Mouse (Mus musculus): Measurements from ENCODE around the gene Limch1. TPM values are rescaled to one million over a fixed set of nuclear protein-coding genes. Genes with fewer than 3 reads are reported as not detected.

Gene Limch1
- polyA plus RNA-seq, 1 experiment from 2014 or later = 12.7 TPM

GRCm38 (mm10) chr5:66888061-66888460, 142.4 kb downstream of the Limch1 start:
- Histone ChIP-seq H3K36me3 (ENCODE audit: control insufficient read depth, insufficient read depth, low read length) (no peaks in the 10 kb centered on the region), H3K4me2 (replicated peaks; ENCODE audit: low read depth, low read length) (no peak overlapping the region), H3K27me3 (ENCODE audit: control insufficient read depth, insufficient read depth, low read length) (no peaks in the 10 kb centered on the region), H3K4me1 (ENCODE audit: control insufficient read depth, insufficient read depth, low read length) (no peaks in the 10 kb centered on the region), H3K4me3 (ENCODE audit: low read depth, low read length) (no peak overlapping the region), H3K9ac (replicated peaks; ENCODE audit: low read depth, low read length) (no peak overlapping the region), H3K27ac (ENCODE audit: low read length) (no peak overlapping the region), H3K9me3 (ENCODE audit: control insufficient read depth, low read depth, low read length) (no peaks in the 10 kb centered on the region)
- no peak for ATAC-seq (ENCODE audit: insufficient number of reproducible peaks, insufficient read depth, low FRiP score, low read depth)
- 83% methylated on average over 5 of the region's 5 CpGs for WGBS

GRCm38 (mm10) chr5:66889337-66889736, 143.7 kb downstream of the Limch1 start:
- Histone ChIP-seq H3K36me3 (ENCODE audit: control insufficient read depth, insufficient read depth, low read length) (no peaks in the 10 kb centered on the region), H3K4me1 (ENCODE audit: control insufficient read depth, insufficient read depth, low read length) (no peaks in the 10 kb centered on the region), H3K9me3 (ENCODE audit: control insufficient read depth, low read depth, low read length) (no peaks in the 10 kb centered on the region), H3K27ac (ENCODE audit: low read length) (no peak overlapping the region), H3K27me3 (ENCODE audit: control insufficient read depth, insufficient read depth, low read length) (no peaks in the 10 kb centered on the region), H3K9ac (replicated peaks; ENCODE audit: low read depth, low read length) (no peak overlapping the region), H3K4me3 (ENCODE audit: low read depth, low read length) (no peak overlapping the region), H3K4me2 (replicated peaks; ENCODE audit: low read depth, low read length) (no peak overlapping the region)
- ATAC-seq (ENCODE audit: insufficient number of reproducible peaks, insufficient read depth, low FRiP score, low read depth) = no peak
- WGBS = 89% methylated on average over 11 of the region's 11 CpGs

DNA sequence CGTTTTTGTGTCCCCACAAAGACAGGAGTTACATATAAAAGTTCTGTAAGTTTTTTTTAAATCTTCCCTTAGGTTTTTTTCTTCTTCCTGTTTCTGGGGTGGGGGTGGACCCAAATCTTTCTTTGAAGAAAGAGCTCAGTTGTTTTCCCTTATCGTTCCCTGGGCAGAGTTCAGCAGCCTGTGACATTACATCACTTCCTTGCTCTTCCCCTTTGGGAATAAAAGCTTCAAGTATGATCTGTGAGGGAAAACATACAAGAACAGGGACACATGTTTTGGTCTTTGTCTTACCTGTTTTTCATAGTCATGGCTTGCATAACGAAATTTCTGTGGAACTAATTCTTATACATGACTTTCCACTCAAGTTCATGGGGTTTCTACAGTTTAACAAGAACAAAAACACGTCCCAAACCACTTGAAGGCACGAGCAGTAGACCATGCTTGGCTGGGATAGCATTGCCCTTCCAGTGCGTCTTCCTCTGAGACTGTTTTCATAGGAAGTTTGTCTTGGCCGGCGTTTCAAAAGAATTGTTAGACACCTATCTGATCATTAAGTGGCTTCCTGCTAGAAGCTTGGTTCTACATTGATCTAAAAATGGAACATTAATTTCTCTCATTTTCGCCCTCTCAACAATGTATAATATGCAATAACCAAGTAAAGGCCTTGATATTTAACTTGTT, 150.0 kb downstream of the Limch1 start:
- H3K4me1 ChIP-seq (ENCODE audit: control insufficient read depth, insufficient read depth, low read length) = no peaks in the 10 kb centered on the region
- no peaks in the 10 kb centered on the region for H3K27me3 ChIP-seq (ENCODE audit: control insufficient read depth, insufficient read depth, low read length)
- ATAC-seq (ENCODE audit: insufficient number of reproducible peaks, insufficient read depth, low FRiP score, low read depth) = no peak
- WGBS = 82% methylated on average over 9 of the region's 9 CpGs
- H3K4me3 ChIP-seq (ENCODE audit: low read depth, low read length) = no peak overlapping the region
- H3K4me2 ChIP-seq (replicated peaks; ENCODE audit: low read depth, low read length) = no peak overlapping the region
- H3K9me3 ChIP-seq (ENCODE audit: control insufficient read depth, low read depth, low read length) = no peaks in the 10 kb centered on the region
- no peak overlapping the region for H3K27ac ChIP-seq (ENCODE audit: low read length)
- H3K9ac ChIP-seq (replicated peaks; ENCODE audit: low read depth, low read length) = no peak overlapping the region
- no peaks in the 10 kb centered on the region for H3K36me3 ChIP-seq (ENCODE audit: control insufficient read depth, insufficient read depth, low read length)

DNA sequence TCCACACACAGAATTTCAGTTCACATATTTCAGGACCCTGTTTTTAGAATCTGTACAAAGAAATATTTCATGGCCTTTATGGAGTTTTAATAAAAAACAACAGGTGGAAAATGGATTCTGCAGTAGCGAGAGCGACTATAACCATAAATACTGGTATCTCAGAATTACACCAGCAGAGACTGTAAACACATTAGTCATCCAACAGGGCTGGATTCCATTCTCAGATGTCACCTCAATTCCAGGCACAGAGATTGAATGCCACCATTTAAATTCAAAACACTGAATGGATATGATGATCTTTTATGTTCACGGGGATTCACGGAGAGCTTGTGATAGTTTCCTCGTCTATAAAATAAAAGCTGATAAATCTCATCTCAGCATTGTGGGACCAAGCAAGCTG, 152.0 kb downstream of the Limch1 start:
- ATAC-seq (ENCODE audit: insufficient number of reproducible peaks, insufficient read depth, low FRiP score, low read depth) = no peak
- WGBS = 69% methylated on average over 5 of the region's 5 CpGs
- Histone ChIP-seq H3K4me2 (replicated peaks; ENCODE audit: low read depth, low read length) (no peak overlapping the region), H3K4me3 (ENCODE audit: low read depth, low read length) (no peak overlapping the region), H3K4me1 (ENCODE audit: control insufficient read depth, insufficient read depth, low read length) (no peaks in the 10 kb centered on the region), H3K9ac (replicated peaks; ENCODE audit: low read depth, low read length) (no peak overlapping the region), H3K27me3 (ENCODE audit: control insufficient read depth, insufficient read depth, low read length) (no peaks in the 10 kb centered on the region), H3K27ac (ENCODE audit: low read length) (no peak overlapping the region), H3K36me3 (ENCODE audit: control insufficient read depth, insufficient read depth, low read length) (no peaks in the 10 kb centered on the region), H3K9me3 (ENCODE audit: control insufficient read depth, low read depth, low read length) (no peaks in the 10 kb centered on the region)

GRCm38 (mm10) chr5:66898252-66898651, 152.6 kb downstream of the Limch1 start:
- no peaks in the 10 kb centered on the region for H3K9me3 ChIP-seq (ENCODE audit: control insufficient read depth, low read depth, low read length)
- no peak overlapping the region for H3K27ac ChIP-seq (ENCODE audit: low read length)
- H3K4me2 ChIP-seq (replicated peaks; ENCODE audit: low read depth, low read length) = no peak overlapping the region
- H3K36me3 ChIP-seq (ENCODE audit: control insufficient read depth, insufficient read depth, low read length) = no peaks in the 10 kb centered on the region
- 56% methylated on average over 1 of the region's 1 CpGs for WGBS
- H3K9ac ChIP-seq (replicated peaks; ENCODE audit: low read depth, low read length) = no peak overlapping the region
- ATAC-seq (ENCODE audit: insufficient number of reproducible peaks, insufficient read depth, low FRiP score, low read depth) = no peak
- no peaks in the 10 kb centered on the region for H3K4me1 ChIP-seq (ENCODE audit: control insufficient read depth, insufficient read depth, low read length)
- no peaks in the 10 kb centered on the region for H3K27me3 ChIP-seq (ENCODE audit: control insufficient read depth, insufficient read depth, low read length)
- no peak overlapping the region for H3K4me3 ChIP-seq (ENCODE audit: low read depth, low read length)

GRCm38 (mm10) chr5:66898811-66899430, 153.3 kb downstream of the Limch1 start:
- H3K4me3 ChIP-seq (ENCODE audit: low read depth, low read length) = no peak overlapping the region
- H3K36me3 ChIP-seq (ENCODE audit: control insufficient read depth, insufficient read depth, low read length) = no peaks in the 10 kb centered on the region
- no peaks in the 10 kb centered on the region for H3K4me1 ChIP-seq (ENCODE audit: control insufficient read depth, insufficient read depth, low read length)
- 78% methylated on average over 9 of the region's 9 CpGs for WGBS
- no peak overlapping the region for H3K27ac ChIP-seq (ENCODE audit: low read length)
- no peak for ATAC-seq (ENCODE audit: insufficient number of reproducible peaks, insufficient read depth, low FRiP score, low read depth)
- H3K9me3 ChIP-seq (ENCODE audit: control insufficient read depth, low read depth, low read length) = no peaks in the 10 kb centered on the region
- H3K27me3 ChIP-seq (ENCODE audit: control insufficient read depth, insufficient read depth, low read length) = no peaks in the 10 kb centered on the region
- no peak overlapping the region for H3K9ac ChIP-seq (replicated peaks; ENCODE audit: low read depth, low read length)
- no peak overlapping the region for H3K4me2 ChIP-seq (replicated peaks; ENCODE audit: low read depth, low read length)

DNA sequence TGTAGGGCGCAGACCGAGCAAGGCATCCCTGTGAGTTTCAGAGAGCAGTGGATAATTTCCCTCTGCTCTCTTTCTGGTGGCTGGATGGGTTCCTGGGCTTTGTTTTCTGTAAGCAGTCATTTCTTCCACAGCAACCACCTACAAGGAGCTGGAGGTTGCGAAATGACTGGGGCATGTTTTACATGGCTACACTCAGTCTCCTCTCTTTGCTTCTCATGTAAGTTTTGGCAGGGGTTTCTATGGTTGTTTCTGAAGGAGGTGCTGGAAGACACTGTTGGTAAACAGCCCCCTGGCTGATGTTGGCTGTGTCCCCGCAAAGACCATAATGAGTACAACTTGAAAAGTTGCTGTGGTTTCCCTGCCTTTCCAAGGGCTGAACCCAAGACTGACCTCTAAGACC, 155.5 kb downstream of the Limch1 start:
- no peak overlapping the region for H3K27ac ChIP-seq (ENCODE audit: low read length)
- no peak for ATAC-seq (ENCODE audit: insufficient number of reproducible peaks, insufficient read depth, low FRiP score, low read depth)

DNA sequence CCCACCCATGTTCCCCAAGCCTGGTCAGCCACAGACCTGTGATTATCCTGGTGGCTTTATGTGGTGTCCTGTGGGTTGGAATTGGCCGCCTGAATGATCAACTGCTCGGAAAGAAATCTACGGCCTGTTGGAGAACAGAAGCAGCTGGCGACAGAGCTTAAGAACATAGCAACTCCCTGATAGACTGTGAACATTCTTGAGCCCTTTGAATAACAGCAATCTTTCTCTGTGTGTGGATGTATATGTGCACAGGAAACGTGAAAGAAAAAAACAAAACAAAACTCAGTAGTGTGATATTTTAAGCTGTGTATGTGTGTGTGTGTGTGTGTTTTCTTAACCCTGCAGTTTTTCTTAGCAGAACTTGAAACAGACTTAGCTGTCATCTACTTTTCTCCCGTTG, 159.2 kb downstream of the Limch1 start:
- Histone ChIP-seq H3K9ac (replicated peaks; ENCODE audit: low read depth, low read length) (no peak overlapping the region), H3K36me3 (ENCODE audit: control insufficient read depth, insufficient read depth, low read length) (no peaks in the 10 kb centered on the region), H3K27ac (ENCODE audit: low read length) (no peak overlapping the region), H3K4me2 (replicated peaks; ENCODE audit: low read depth, low read length) (no peak overlapping the region), H3K9me3 (ENCODE audit: control insufficient read depth, low read depth, low read length) (no peaks in the 10 kb centered on the region), H3K4me1 (ENCODE audit: control insufficient read depth, insufficient read depth, low read length) (no peaks in the 10 kb centered on the region), H3K4me3 (ENCODE audit: low read depth, low read length) (no peak overlapping the region), H3K27me3 (ENCODE audit: control insufficient read depth, insufficient read depth, low read length) (no peaks in the 10 kb centered on the region)
- WGBS = 68% methylated on average over 6 of the region's 6 CpGs
- ATAC-seq (ENCODE audit: insufficient number of reproducible peaks, insufficient read depth, low FRiP score, low read depth) = no peak

More for the DNA sequence above, 155.5 kb downstream of the Limch1 start:
- no peak overlapping the region for H3K9ac ChIP-seq (replicated peaks; ENCODE audit: low read depth, low read length)
- H3K36me3 ChIP-seq (ENCODE audit: control insufficient read depth, insufficient read depth, low read length) = no peaks in the 10 kb centered on the region
- no peaks in the 10 kb centered on the region for H3K9me3 ChIP-seq (ENCODE audit: control insufficient read depth, low read depth, low read length)
- H3K4me1 ChIP-seq (ENCODE audit: control insufficient read depth, insufficient read depth, low read length) = no peaks in the 10 kb centered on the region
- H3K4me3 ChIP-seq (ENCODE audit: low read depth, low read length) = no peak overlapping the region
- no peak overlapping the region for H3K4me2 ChIP-seq (replicated peaks; ENCODE audit: low read depth, low read length)
- WGBS = 95% methylated on average over 4 of the region's 4 CpGs
- H3K27me3 ChIP-seq (ENCODE audit: control insufficient read depth, insufficient read depth, low read length) = no peaks in the 10 kb centered on the region

DNA sequence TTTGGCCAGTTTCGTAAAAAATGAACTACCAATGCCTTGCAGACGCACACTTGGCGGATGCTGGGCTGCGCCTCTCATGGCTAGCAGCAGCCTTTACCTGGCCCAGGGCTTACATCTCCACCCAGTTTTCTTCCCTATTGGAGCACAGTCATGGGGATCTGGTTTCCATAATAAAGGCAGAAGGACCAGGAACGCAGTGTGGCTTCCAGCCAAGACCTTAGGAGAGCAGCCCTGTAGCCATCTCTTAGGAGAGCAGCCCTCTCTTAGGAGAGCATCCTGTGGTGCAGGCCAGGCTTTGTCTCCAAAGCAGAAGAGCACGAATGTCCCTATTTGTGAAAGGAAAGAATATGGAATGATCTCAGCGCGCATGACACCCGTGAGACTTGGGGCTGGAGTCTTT, 163.3 kb downstream of the Limch1 start:
- Histone ChIP-seq H3K27me3 (ENCODE audit: control insufficient read depth, insufficient read depth, low read length) (no peaks in the 10 kb centered on the region), H3K36me3 (ENCODE audit: control insufficient read depth, insufficient read depth, low read length) (no peaks in the 10 kb centered on the region), H3K4me1 (ENCODE audit: control insufficient read depth, insufficient read depth, low read length) (no peaks in the 10 kb centered on the region), H3K27ac (ENCODE audit: low read length) (no peak overlapping the region), H3K4me2 (replicated peaks; ENCODE audit: low read depth, low read length) (no peak overlapping the region), H3K4me3 (ENCODE audit: low read depth, low read length) (no peak overlapping the region), H3K9ac (replicated peaks; ENCODE audit: low read depth, low read length) (no peak overlapping the region), H3K9me3 (ENCODE audit: control insufficient read depth, low read depth, low read length) (no peaks in the 10 kb centered on the region)
- WGBS = 88% methylated on average over 9 of the region's 9 CpGs
- ATAC-seq (ENCODE audit: insufficient number of reproducible peaks, insufficient read depth, low FRiP score, low read depth) = no peak

Measured in stomach, embryonic 14.5 days (tissue).